Mouse (Mus musculus): ENCODE results near the gene Gid8. TPM values are rescaled to one million over a fixed set of nuclear protein-coding genes. Genes with fewer than 3 reads are reported as not detected.
A peak's percentile ranks its signal among the peaks of the same experiment; 100 is the strongest.

The Gid8 gene
- polyA plus RNA-seq, 1 experiment from 2014 or later = 66.0 TPM

DNA sequence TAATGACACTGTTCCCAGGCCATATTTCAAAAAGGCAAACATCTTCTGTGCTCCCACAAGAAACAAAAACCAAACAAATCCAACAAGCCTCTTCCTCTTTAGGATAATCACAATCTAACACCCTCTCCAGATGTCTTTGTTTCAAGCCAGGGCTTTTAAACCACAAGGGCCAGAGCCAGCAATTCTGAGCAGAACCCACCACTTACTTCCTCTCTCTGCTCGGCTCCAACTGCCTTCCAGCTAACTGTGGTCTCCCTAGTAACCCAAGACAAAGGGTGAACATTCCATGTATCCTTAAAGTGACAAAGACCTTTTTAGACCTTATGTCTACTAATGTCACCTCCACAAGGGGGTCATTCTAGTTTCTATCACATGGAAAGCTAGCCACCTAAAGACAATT lies 17.3 kb upstream of the Gid8 start:
- WGBS = 0% methylated on average over 1 of the region's 1 CpGs

DNA sequence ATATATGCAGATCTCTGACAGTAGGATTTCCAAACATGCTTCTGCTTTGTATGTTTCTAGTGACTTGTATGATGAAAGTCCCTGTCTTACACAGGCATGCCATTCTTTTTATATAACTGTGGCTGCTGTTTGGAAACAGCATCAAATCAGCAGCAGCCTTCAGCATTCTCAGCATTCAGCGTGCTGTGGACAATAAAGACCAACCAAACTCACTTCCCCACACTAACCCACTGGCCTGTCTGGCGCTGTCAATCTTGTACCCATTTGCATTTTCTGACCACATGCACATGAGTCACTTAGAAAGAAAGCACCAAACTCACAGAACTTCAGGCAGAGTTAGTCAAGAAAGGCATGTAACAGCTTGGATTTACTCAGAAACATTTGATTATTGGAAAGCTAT lies 14.7 kb upstream of the Gid8 start:
- H3K27ac ChIP-seq (ENCODE audit: low read depth, low read length) = no peak overlapping the region
- H3K27me3 ChIP-seq (ENCODE audit: control insufficient read depth, insufficient read depth, low read length) = no peaks in the 10 kb centered on the region
- no peak overlapping the region for H3K4me2 ChIP-seq (ENCODE audit: low read depth)
- no peaks in the 10 kb centered on the region for H3K9me3 ChIP-seq (ENCODE audit: control insufficient read depth, low read length)
- H3K4me1 ChIP-seq (ENCODE audit: control insufficient read depth, insufficient read depth, low read length) = peaks cover 12% of the 10 kb centered on the region; the same call in 1 of the 2 replicates
- no peaks in the 10 kb centered on the region; the same call in 1 of the 2 replicates for H3K36me3 ChIP-seq (ENCODE audit: control insufficient read depth, insufficient read depth, low read length)
- DNase-seq (ENCODE audit: low spot score) = no peak
- no peak overlapping the region for H3K4me3 ChIP-seq (ENCODE audit: low read depth, low read length)
- no peak for ATAC-seq (ENCODE audit: insufficient read depth, low FRiP score, low TSS enrichment)
- H3K9ac ChIP-seq (ENCODE audit: low read length) = no peak overlapping the region
- 85% methylated on average over 2 of the region's 2 CpGs for WGBS

More for the DNA sequence above, 17.3 kb upstream of the Gid8 start:
- peak; percentile 48; the same call in 1 of the 2 replicates for ATAC-seq (ENCODE audit: insufficient read depth, low FRiP score, low TSS enrichment)
- H3K4me1 ChIP-seq (ENCODE audit: control insufficient read depth, insufficient read depth, low read length) = peaks cover 8% of the 10 kb centered on the region; the same call in 1 of the 2 replicates
- H3K9ac ChIP-seq (ENCODE audit: low read length) = 0 out of 2 replicates have a peak overlapping the region, but pooled peaks have one; percentile 2
- H3K9me3 ChIP-seq (ENCODE audit: control insufficient read depth, low read length) = no peaks in the 10 kb centered on the region
- no peak overlapping the region for H3K4me2 ChIP-seq (ENCODE audit: low read depth)
- peaks cover 10% of the 10 kb centered on the region for H3K36me3 ChIP-seq (ENCODE audit: control insufficient read depth, insufficient read depth, low read length)
- no peak for DNase-seq (ENCODE audit: low spot score)
- H3K4me3 ChIP-seq (ENCODE audit: low read depth, low read length) = no peak overlapping the region
- H3K27ac ChIP-seq (ENCODE audit: low read depth, low read length) = peak overlapping the region; percentile 24; the same call in 1 of the 2 replicates
- no peaks in the 10 kb centered on the region for H3K27me3 ChIP-seq (ENCODE audit: control insufficient read depth, insufficient read depth, low read length)

- H3K4me1 ChIP-seq (ENCODE audit: control insufficient read depth, insufficient read depth, low read length) = peaks cover 19% of the 10 kb centered on the region
- no peaks in the 10 kb centered on the region for H3K9me3 ChIP-seq (ENCODE audit: control insufficient read depth, low read length)
- WGBS = 82% methylated on average over 5 of the region's 5 CpGs
- no peak for DNase-seq (ENCODE audit: low spot score)
- ATAC-seq (ENCODE audit: insufficient read depth, low FRiP score, low TSS enrichment) = no peak
- H3K9ac ChIP-seq (ENCODE audit: low read length) = 0 out of 2 replicates have a peak overlapping the region, but pooled peaks have one; percentile 15
- H3K27ac ChIP-seq (ENCODE audit: low read depth, low read length) = no peak overlapping the region
- no peaks in the 10 kb centered on the region for H3K36me3 ChIP-seq (ENCODE audit: control insufficient read depth, insufficient read depth, low read length)
- no peaks in the 10 kb centered on the region for H3K27me3 ChIP-seq (ENCODE audit: control insufficient read depth, insufficient read depth, low read length)
- H3K4me2 ChIP-seq (ENCODE audit: low read depth) = peak overlapping the region; percentile 93
- peak overlapping the region; percentile 90 for H3K4me3 ChIP-seq (ENCODE audit: low read depth, low read length)
Observed at GRCm38 (mm10) chr2:180700457-180700856, 9.5 kb upstream of the Gid8 start.

DNA sequence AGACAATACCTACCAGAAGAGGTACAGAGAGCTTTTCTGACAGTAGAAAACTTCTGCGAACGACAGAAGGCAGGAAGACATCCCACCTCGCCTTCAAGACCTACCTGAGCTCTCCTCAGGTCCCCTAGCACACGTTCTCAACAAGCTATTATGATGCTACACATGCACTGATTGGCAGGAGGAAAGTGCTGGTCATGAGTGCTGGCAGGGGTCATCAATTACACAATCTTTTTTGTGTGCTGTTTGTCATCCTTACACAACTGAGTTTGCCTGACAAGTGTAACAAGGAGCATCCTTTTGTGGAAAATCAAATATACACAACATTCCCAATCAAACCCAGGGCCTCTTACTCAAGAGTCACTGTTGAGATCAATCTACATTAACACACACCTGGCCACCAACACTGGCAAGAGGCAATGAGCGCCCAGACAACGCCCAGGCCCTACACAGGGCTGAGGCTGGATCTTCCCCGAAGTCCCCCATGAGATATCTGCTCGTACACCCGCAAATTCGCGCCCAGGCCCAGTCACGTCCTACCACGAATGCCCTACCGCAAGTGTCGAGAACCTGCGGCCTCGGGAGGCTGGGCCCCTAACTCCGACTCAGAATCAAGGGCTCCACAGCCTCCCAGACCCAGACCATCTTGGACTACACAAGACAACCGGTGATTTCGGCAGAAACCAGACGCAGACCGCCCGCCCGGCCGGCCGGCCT lies 8.7 kb upstream of the Gid8 start:
- H3K4me2 ChIP-seq (ENCODE audit: low read depth) = peak overlapping the region; percentile 93
- H3K27ac ChIP-seq (ENCODE audit: low read depth, low read length) = peak overlapping the region; percentile 85
- peak overlapping the region; percentile 97 for H3K9ac ChIP-seq (ENCODE audit: low read length)
- H3K9me3 ChIP-seq (ENCODE audit: control insufficient read depth, low read length) = no peaks in the 10 kb centered on the region
- DNase-seq (ENCODE audit: low spot score) = no peak
- H3K4me3 ChIP-seq (ENCODE audit: low read depth, low read length) = peak overlapping the region; percentile 90
- H3K36me3 ChIP-seq (ENCODE audit: control insufficient read depth, insufficient read depth, low read length) = no peaks in the 10 kb centered on the region
- WGBS = 7% methylated on average over 26 of the region's 26 CpGs
- no peaks in the 10 kb centered on the region for H3K27me3 ChIP-seq (ENCODE audit: control insufficient read depth, insufficient read depth, low read length)
- ATAC-seq (ENCODE audit: insufficient read depth, low FRiP score, low TSS enrichment) = peak; percentile 8; the same call in 1 of the 2 replicates
- H3K4me1 ChIP-seq (ENCODE audit: control insufficient read depth, insufficient read depth, low read length) = peaks cover 19% of the 10 kb centered on the region

GRCm38 (mm10) chr2:180701767-180702621 lies 7.9 kb upstream of the Gid8 start:
- Histone ChIP-seq H3K9me3 (ENCODE audit: control insufficient read depth, low read length) (no peaks in the 10 kb centered on the region), H3K36me3 (ENCODE audit: control insufficient read depth, insufficient read depth, low read length) (no peaks in the 10 kb centered on the region), H3K27ac (ENCODE audit: low read depth, low read length) (peak overlapping the region; percentile 85), H3K4me1 (ENCODE audit: control insufficient read depth, insufficient read depth, low read length) (peaks cover 19% of the 10 kb centered on the region), H3K4me2 (ENCODE audit: low read depth) (peak overlapping the region; percentile 93), H3K27me3 (ENCODE audit: control insufficient read depth, insufficient read depth, low read length) (no peaks in the 10 kb centered on the region), H3K4me3 (ENCODE audit: low read depth, low read length) (peak overlapping the region; percentile 90), H3K9ac (ENCODE audit: low read length) (peak overlapping the region; percentile 97)
- peak; percentile 95 for ATAC-seq (ENCODE audit: insufficient read depth, low FRiP score, low TSS enrichment)
- peak; percentile 93 for DNase-seq (ENCODE audit: low spot score)
- under 1% methylated on average over 66 of the region's 66 CpGs for WGBS

- H3K4me3 ChIP-seq (ENCODE audit: low read depth, low read length) = peak overlapping the region; percentile 90
- 34% methylated on average over 4 of the region's 4 CpGs for WGBS
- H3K27ac ChIP-seq (ENCODE audit: low read depth, low read length) = peak overlapping the region; percentile 85
- H3K4me2 ChIP-seq (ENCODE audit: low read depth) = peak overlapping the region; percentile 75
- H3K36me3 ChIP-seq (ENCODE audit: control insufficient read depth, insufficient read depth, low read length) = no peaks in the 10 kb centered on the region
- DNase-seq (ENCODE audit: low spot score) (no peak), ATAC-seq (ENCODE audit: insufficient read depth, low FRiP score, low TSS enrichment) (no peak)
- peaks cover 19% of the 10 kb centered on the region for H3K4me1 ChIP-seq (ENCODE audit: control insufficient read depth, insufficient read depth, low read length)
- no peaks in the 10 kb centered on the region for H3K27me3 ChIP-seq (ENCODE audit: control insufficient read depth, insufficient read depth, low read length)
- H3K9ac ChIP-seq (ENCODE audit: low read length) = peak overlapping the region; percentile 97
- H3K9me3 ChIP-seq (ENCODE audit: control insufficient read depth, low read length) = no peaks in the 10 kb centered on the region
Observed at GRCm38 (mm10) chr2:180702701-180703149, 7.2 kb upstream of the Gid8 start.

DNA sequence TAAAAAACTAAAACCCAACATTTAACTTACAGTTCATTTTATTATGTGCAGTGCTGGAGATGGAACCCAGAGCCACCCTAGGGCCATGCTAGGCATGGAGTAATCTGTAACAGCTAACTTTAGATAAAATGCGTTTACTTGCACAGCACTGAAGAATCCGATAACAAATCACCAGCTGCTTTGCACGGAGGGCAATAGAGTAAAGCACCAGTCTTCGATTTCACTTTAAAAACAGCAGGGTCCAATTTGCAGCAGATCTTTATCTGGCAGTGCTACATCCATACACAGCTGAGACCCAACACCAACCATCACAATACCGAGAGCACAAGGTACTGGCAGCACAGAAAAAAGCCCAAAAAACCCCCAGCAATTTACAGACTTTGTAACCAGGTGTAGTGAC lies 6.7 kb upstream of the Gid8 start:
- no peak overlapping the region for H3K27ac ChIP-seq (ENCODE audit: low read depth, low read length)
- WGBS = 82% methylated on average over 5 of the region's 5 CpGs

DNA sequence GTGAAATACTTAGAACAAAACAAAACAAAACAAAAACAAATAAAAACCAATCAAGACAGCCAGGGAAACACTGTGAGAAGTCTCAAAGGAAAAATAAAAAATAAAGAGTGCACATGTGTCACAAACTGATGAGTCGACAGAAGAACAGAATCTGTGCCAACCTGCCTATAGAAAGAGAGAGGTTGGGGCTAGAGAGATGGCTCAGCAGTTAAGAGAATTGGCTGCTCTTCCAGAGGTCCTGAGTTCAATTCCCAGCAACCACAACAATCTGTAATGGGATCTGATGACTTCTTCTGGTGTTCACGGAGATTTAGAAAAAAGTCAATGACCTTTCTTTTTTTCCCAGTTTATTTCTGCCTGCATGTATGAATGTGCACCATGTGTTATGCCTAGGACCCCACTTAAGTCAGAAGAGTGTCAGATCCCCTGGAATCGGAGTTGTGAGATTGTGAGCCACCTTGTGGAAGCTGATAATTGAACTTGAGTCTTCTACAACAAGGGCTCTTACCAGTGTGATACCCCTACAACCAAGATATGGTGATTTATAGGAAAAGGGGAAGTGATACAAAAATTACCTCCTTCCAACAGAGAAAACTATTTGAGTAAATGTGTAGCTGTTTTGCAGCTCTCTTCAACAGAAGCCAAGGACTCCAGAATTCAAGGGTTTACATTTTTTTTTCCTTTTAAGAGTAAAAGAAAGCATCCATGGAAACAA lies 6.1 kb upstream of the Gid8 start:
- no peaks in the 10 kb centered on the region for H3K9me3 ChIP-seq (ENCODE audit: control insufficient read depth, low read length)
- H3K9ac ChIP-seq (ENCODE audit: low read length) = no peak overlapping the region
- no peaks in the 10 kb centered on the region for H3K27me3 ChIP-seq (ENCODE audit: control insufficient read depth, insufficient read depth, low read length)
- no peaks in the 10 kb centered on the region for H3K36me3 ChIP-seq (ENCODE audit: control insufficient read depth, insufficient read depth, low read length)
- WGBS = 88% methylated on average over 3 of the region's 3 CpGs
- DNase-seq (ENCODE audit: low spot score) = no peak
- H3K27ac ChIP-seq (ENCODE audit: low read depth, low read length) = no peak overlapping the region
- H3K4me3 ChIP-seq (ENCODE audit: low read depth, low read length) = no peak overlapping the region
- no peak overlapping the region for H3K4me2 ChIP-seq (ENCODE audit: low read depth)
- peaks cover 19% of the 10 kb centered on the region for H3K4me1 ChIP-seq (ENCODE audit: control insufficient read depth, insufficient read depth, low read length)
- no peak for ATAC-seq (ENCODE audit: insufficient read depth, low FRiP score, low TSS enrichment)

More for the DNA sequence above, 6.7 kb upstream of the Gid8 start:
- Histone ChIP-seq H3K4me2 (ENCODE audit: low read depth) (no peak overlapping the region), H3K27me3 (ENCODE audit: control insufficient read depth, insufficient read depth, low read length) (no peaks in the 10 kb centered on the region), H3K4me1 (ENCODE audit: control insufficient read depth, insufficient read depth, low read length) (peaks cover 19% of the 10 kb centered on the region), H3K36me3 (ENCODE audit: control insufficient read depth, insufficient read depth, low read length) (no peaks in the 10 kb centered on the region), H3K9me3 (ENCODE audit: control insufficient read depth, low read length) (no peaks in the 10 kb centered on the region), H3K9ac (ENCODE audit: low read length) (no peak overlapping the region), H3K4me3 (ENCODE audit: low read depth, low read length) (no peak overlapping the region)
- DNase-seq (ENCODE audit: low spot score) = no peak
- ATAC-seq (ENCODE audit: insufficient read depth, low FRiP score, low TSS enrichment) = no peak

Measured in neural tube, embryonic 11.5 days (tissue).